Mouse (Mus musculus) left cerebral cortex, postnatal 14 days (tissue): ENCODE results near the gene Ralgapb. TPM values are rescaled to one million over a fixed set of nuclear protein-coding genes. Genes with fewer than 3 reads are reported as not detected.
A peak's percentile ranks its signal among the peaks of the same experiment; 100 is the strongest.

Experiments
- DNase-seq, 2 experiments: peaks; one replicate each; pipeline ENCODE4 v3.0.0; 2021 to 2022; ENCODE audit warnings: low spot score in 2 of 2, mixed read lengths in 1 of 2
- intact Hi-C: fragments of 180-260 bp; cut with DNase I; formaldehyde crosslinking; loops from one replicate; pipeline ENCODE4 v1.15.1; 2025
- total RNA-seq, 2 experiments: library from RNA; stranded (reverse); gene quantifications; 2 replicates each; pipeline ENCODE4 v1.2.3; 2021

Ralgapb gene
- total RNA-seq, 2 experiments from 2014 or later: 93.1 to 93.2 TPM

DNA sequence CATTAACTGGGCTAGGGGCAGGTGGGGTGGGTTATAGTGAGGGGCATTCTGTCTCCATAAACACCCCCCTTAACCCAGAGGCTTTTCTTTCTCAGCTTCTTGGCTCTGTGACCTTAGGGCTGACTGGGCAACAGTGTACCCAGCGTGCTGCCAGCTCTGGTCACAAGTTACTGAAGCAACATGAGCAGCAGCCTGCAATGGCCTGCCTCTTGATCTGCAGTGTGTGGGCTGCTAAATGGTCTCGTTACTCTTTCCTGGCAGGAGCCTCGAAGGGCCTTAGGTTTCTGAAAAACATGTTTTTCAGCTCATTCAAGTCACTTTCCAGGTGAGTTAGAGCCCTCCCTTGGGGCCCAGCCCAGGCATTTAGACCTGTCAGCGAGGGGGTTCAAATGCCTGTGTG, 94.0 kb downstream of the Ralgapb start:
- intact Hi-C loops: no loop called here
- no peak for DNase-seq

DNA sequence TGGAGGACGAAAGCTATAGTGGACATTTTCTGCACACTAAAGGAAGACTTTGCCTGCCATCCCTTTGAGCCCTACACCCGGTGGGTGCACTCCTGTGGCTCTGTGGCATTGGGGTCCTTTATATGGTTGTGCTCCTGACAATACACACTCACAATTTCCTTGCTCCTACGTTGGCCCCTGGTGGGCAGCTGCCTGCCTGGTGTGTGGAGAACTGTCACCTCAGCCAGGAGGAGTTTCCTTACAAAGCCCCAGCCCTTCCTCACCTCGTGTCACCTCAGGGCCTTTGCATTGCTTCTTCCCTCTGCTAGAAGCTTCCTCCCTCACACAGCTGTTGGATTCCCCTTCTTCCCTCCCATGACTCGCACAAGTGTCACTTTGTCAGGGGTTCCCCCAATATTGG, 96.8 kb downstream of the Ralgapb start:
- DNase-seq: no peak
- intact Hi-C loops: no loop called here

DNA sequence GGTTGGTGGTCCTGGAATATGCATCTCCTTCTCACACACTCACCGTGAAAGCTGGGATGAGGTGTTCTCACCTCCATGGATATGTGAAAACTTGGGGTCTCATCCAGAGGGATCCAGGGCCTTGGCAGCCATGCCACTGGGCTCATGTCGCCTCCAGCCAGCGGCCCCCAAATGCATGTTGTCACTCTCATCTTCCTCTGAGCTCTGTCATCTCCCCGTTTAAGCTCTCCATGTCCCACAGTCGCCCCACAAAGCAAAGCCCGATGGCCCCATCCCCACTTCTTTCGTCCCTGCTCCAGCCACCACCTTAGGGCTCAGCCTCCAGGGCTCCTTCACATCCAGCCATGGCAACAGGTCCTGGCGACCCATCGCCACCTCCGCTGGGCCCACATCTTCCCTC, 97.4 kb downstream of the Ralgapb start:
- no peak for DNase-seq
- intact Hi-C loops: no loop called here

DNA sequence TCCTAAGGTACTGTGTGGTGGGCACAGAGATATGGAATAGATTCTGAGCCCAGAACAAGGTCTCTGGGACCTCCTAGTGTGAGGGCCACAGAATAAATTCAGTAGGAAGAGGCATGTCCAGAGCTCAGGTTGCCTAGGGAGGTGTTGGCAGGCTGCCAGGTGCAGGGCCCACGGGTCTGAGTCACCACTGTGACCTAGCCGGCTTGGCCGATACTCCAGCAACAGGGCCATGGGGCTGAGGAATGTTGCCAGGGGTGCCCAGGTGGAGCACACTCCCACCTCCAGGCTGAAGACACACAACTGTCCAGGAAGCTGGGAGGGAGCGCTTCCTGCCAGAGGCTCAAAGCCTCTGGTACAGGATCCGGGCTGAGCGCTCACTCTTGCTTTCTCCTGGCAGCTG, 101.0 kb downstream of the Ralgapb start:
- DNase-seq: no peak
- intact Hi-C loops: no loop called here

DNA sequence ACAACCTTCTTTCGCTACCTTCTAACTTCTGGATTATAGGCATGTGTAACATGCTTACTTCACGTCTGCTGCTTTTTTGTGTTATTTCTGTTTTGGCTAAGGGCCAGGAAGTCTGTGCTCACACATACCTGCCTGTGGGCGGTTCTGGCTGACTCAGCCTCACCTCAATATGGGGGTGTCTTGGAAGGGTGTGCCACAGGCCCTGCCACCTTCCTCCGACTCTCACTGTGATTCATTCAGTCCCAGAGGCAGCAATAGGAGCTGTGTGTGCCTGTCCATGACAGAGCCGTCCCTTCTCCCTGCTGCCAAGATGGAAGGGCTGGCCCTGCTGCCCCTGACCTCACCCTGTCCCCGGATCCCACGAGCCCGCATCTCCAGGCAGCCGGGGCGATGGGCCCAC, 102.9 kb downstream of the Ralgapb start, which contains the start of gene Arhgap40:
Gene Arhgap40 (plus strand): TSS at position 269 of the 400 bp plus-strand sequence.
- intact Hi-C loops: no loop called here
- DNase-seq: no peak

DNA sequence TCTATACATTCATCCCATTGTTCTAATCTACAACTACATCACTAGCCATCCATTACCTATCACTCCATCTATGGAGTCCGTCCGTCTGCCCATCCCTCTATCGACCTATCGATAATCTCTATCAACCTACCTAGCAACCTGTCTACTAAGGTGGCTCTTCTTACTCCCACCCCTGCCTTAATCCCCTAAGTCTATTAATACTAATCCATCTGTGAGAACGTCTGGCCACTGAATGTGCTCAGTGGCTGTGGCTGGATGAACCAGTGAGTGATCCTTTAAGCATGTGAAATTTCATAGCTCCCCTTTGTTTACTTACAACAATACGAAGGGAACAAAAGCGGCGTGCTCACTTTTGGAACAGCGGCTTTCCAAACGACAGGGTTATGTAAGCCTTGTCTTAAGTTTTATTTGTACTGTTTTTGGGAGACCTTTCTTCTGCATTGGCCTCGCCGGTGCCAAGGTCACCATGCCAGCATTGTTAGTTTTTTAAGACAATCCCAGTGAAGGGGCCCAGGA, 104.2 kb downstream of the Ralgapb start:
- intact Hi-C loops: no loop called here
- no peak for DNase-seq

DNA sequence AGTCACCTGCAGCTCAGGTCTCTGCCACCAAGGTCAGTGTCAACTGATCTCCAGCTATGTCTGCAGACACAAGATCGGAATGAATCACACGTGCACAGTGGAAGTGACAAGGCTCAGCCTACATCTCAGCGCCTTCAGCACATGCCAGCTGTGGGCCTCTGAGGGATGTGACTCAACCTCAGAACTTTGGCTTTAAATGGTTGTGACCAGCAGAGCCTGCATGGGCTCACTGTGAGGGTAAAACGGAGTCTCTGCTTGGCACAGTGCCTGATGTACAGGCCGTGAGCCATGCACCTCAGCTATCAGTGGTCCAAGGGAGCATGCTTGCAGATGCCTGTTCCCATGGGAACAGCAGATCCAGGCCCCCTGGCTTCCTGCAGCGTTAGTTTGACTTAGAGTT, 108.9 kb downstream of the Ralgapb start:
- intact Hi-C loops: no loop called here
- no peak for DNase-seq

DNA sequence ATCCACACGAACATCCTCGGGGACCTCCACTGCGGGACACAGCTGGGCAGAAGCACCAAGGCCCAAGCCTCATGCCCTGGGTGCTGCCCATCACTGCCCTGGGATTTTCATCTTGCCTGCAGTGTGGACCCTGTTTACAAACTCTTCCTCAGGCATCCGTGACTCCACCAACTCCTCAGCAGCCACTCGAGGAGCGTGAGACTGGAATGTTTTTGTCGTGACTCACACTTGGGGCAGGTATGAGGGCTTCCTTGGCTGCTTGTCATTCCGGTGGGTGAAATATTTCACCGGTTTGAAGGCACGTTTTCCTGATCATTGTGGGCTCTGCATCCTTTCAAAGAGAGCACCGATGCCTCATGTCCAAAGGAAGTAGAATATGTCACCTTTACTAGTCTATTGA, 109.4 kb downstream of the Ralgapb start:
- intact Hi-C loops: no loop called here
- DNase-seq: no peak

DNA sequence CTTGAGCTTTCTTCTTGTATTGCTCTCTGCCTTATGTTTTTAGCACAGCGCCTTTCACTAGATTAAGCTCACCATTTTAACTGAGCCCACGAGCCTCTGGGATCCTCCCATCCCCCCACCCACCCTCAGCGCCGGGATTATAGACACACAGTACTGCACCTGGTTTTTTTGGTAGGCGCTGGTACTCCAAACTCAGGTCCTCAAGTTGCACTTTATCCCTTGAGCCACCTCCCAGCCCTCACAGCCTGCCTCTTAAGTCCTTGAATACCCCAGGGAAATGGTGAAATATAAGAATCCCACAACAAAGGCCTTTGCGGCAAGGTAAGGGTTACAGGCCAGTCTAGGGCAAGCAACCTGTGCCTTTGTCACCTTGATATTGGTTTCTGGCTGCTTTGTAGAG, 110.2 kb downstream of the Ralgapb start:
- DNase-seq: no peak

DNA sequence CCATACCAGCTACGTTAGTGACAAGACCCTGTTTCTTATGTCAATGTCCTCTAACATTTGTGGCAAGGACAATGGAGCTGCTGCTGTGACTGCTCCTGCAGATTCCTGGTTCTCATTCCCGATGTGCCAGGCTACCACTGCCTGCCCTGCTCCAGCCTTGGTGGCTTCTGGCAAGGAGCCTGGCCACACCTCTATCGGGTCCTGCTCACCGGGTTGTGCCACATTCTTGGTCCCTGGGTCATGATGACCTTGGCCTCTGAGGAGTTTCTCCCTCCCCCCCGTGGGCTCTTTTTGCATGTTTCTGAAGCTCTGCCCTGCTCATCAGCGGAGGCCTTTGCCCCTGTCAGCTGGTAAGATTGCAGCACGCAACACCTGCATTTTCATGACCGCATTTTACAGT, 113.4 kb downstream of the Ralgapb start:
- intact Hi-C loops: no loop called here
- no peak for DNase-seq

More for the DNA sequence above, 110.2 kb downstream of the Ralgapb start:
- intact Hi-C loops: no loop called here

DNA sequence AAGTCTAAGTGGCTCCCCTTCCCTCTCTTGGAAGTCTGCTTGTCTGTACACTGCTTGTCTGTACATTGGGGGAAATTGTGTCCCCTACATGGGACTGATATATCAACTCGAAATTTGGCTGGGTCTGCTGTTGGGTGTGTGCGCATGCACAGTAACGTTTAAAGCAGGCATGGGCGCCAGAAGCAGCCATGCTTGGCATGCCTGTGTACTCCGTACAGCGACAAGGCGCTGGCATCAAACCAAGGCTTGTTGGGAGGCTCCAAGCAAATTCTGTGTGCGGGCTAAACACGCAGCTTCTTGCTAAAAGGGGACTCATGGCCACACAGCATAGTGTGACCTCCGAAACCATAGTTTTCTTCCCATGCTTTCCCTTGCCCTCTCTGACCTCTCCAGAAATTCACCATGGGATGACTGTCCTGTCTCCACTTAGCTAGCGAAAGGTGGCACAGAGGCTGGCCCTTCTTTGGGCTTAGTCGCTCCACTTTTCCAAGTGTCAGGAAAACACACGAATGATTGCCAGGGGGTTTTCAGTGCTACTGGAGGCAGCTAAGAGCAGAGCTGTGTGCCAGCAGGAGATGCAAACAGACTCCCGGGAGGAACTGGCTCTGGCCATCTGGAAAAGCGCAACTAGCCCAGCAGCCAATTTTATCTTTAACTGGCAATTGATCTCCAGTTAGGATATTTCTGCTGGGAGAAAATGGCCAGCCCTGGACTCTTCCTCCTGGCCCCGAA, 114.6 kb downstream of the Ralgapb start:
- DNase-seq: peak; percentile 29 to 45
- intact Hi-C loops: no loop called here

DNA sequence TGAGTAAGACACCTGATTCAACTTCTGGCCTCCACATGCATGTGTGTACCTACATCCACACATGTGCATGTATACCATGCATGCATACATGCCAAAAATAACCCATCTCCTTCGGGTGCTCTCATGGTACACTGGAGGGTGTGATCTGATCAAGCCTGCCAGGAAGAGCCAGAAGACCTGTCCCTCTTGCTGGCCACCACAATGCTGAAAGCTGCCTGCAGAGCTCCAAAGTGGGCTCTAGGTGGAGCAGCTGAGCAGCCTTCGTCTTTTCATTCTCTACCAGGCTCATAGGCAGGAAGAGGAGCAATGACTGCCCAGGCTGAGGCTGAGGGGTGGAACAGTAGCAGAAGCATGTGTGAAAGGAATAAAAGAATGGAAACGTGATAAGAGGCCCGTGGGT, 124.4 kb downstream of the Ralgapb start:
- DNase-seq: peak; percentile 71 to 74
- intact Hi-C loops: no loop called here

DNA sequence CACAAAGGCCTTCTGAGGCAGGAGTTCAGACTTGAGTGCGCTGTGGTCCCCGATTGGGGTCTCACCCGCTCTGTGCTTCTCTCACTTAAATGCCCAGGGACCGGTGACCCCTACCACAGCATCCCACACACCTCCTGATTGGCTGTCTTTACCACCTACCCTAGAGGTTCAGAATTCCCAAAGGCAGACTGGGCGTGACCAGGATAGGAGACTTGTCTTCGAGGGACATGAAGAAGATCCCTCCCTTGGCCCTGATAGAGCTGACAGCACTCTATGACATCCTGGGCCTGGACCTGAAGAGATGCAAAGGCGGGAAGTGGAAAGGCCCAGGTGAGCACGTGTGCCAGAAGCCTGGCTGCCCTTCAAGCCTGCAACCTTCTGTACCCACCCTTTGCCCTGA, 124.9 kb downstream of the Ralgapb start:
- no peak for DNase-seq
- intact Hi-C loops: no loop called here

DNA sequence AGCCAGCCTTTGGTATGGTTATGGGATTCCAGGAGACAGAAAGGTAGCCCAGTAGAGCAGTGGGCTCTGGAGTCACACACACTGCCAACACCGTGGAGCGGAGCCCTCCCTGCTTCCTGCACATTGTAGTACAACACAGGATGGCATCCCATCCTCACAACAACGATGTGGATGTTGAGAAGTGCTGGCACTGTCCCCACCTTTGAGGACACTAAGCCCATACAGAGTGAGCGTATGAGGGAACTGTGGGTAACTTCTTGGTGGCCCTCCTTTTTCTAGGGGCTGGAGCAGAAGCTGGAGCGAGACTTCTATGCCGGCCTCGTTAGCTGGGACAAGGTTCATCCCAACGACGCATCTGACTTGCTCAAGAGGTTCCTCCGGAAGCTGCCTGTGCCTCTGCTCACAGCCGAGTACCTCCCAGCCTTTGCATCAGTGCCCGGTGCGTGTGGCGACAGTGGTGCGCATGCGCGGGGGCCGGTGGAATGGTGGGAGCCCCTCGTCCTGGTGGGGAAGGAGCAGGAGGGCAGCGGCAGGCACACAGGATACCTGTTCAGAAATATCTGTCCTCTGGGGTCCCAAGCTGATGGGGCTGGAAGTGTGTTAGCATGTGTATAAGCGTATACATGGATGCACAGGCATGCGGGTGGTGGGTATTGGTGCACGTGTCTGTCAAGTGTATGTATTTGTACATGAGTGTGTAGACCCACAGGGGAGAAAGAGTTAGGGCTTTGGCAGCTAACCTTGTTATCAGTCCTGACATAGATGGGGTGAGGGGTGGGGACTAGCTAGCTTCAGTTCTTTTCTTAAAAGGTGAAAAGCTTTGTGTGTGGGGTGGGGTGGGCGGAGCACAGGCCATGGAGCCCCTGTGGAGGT, 130.0 kb downstream of the Ralgapb start:
- DNase-seq: no peak
- intact Hi-C loops: no loop called here

DNA sequence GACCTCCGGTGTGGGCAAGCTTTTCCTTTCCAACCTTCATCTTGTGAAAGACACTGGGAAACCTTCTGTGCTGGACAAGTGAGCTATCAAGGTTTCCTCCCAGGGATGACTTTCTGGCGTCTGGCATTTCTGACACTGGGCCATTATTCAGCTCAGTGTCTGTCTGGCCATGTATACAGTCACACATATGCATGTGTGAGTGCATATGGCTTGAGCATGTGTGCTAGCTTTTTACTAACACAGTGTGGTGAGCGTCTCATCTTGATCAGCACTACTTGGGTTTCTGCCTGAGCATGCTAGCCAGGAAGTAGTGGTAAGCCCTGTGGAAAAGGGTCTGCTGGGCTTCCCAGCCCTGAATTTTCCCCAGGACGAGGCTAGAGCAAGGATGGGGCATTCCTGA, 131.6 kb downstream of the Ralgapb start:
- intact Hi-C loops: no loop called here
- DNase-seq: no peak

DNA sequence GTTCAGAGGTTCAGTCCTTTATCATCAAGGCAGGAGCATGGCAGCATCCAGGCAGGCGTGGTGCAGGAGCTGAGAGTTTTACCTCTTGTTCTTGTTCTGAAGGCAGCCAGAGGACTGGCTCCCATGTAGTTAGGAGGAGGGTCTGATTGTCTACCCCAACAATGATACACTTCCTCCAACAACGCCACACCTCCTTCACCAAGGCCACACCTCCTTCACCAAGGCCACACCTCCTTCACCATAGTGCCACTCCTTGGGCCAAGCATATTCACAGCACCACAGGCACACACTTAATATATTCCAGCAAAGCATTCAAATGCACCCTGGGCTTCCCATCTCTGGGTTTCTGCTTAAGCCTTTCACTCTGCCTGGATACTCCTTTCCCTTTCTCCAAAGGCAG, 135.6 kb downstream of the Ralgapb start:
- DNase-seq: no peak
- intact Hi-C loops: loop anchor here (5.0 kb wide), 3 partner anchors 82 to 317 kb away; no protein-coding TSS in a partner anchor

DNA sequence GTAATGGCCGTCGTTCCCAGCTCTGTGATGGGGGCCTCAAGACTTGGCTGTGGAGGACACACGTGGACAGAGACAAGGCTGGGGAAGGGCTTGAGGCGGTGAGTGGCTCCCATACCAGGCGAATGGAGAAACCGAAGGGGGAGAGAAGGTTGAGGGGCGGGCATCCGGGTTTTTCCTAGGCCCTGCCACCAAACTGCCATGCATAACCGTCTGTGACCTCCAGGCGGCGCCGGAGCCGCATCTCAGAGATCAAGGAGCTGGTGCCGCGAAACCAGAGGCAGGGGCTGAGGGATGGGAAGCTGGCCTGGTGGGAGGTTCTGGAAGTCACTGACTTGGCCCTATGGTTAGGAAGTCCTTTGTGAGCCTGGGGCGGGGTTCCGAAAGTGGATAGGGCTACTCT, 137.1 kb downstream of the Ralgapb start:
- intact Hi-C loops: loop anchor here (5.0 kb wide), 3 partner anchors 81 to 316 kb away; no protein-coding TSS in a partner anchor
- peak; percentile 84 to 85 for DNase-seq
